17 mouse cellular contexts compared by ENCODE assay signal in genomic region chr5:134548306-134548705, GRCm38 (mm10). TPM values are rescaled to one million over a fixed set of nuclear protein-coding genes. Genes with fewer than 3 reads are reported as not detected.
A peak's percentile ranks its signal among the peaks of the same experiment; 100 is the strongest.
DNase-seq lines count a peak whose midpoint lies in the region; ATAC-seq lines count a peak whose summit lies in the region.
"Had no signal": no experiment of that assay in that cellular context is flagged by ENCODE, and none has a peak within 500 bp of the region (broad histone marks: within the 10 kb centered on the region; RNA-seq: fewer than 3 reads in every experiment).

No protein-coding gene starts in this region.

- H3K27ac ChIP-seq in kidney, embryonic 14.5 days (ENCODE audit: low read depth, low read length): no peak overlapping the region
- no peak overlapping the region for H3K27ac ChIP-seq in hindbrain, embryonic 14.5 days
- H3K27ac ChIP-seq in midbrain, embryonic 15.5 days: no peak overlapping the region
- H3K27ac ChIP-seq: forebrain, embryonic 10.5 days; heart, embryonic 15.5 days had no signal

- no peak overlapping the region for H3K4me2 ChIP-seq in kidney, embryonic 14.5 days (replicated peaks; ENCODE audit: low read depth, low read length)
- peak overlapping the region; percentile 88; the same call in 1 of the 2 replicates for H3K4me2 ChIP-seq in hindbrain, embryonic 14.5 days (replicated peaks)
- peak overlapping the region; percentile 23 for H3K4me2 ChIP-seq in midbrain, embryonic 15.5 days
- H3K4me2 ChIP-seq: heart, embryonic 15.5 days had no signal

- H3K9ac ChIP-seq in kidney, embryonic 14.5 days (ENCODE audit: low read depth, low read length): no peak overlapping the region
- no peak overlapping the region for H3K9ac ChIP-seq in hindbrain, embryonic 14.5 days
- no peak overlapping the region for H3K9ac ChIP-seq in midbrain, embryonic 15.5 days
- H3K9ac ChIP-seq: heart, embryonic 15.5 days had no signal

- 57% methylated on average over 5 of the region's 5 CpGs for WGBS in kidney, embryonic 14.5 days
- 51% methylated on average over 5 of the region's 5 CpGs for WGBS in hindbrain, embryonic 14.5 days
- WGBS in midbrain, embryonic 15.5 days: 50% methylated on average over 5 of the region's 5 CpGs

- no peaks in the 10 kb centered on the region for H3K27me3 ChIP-seq in kidney, embryonic 14.5 days (ENCODE audit: control insufficient read depth, insufficient read depth, low read length)
- no peaks in the 10 kb centered on the region for H3K27me3 ChIP-seq in hindbrain, embryonic 14.5 days (ENCODE audit: control insufficient read depth, insufficient read depth, low read length)
- no peaks in the 10 kb centered on the region for H3K27me3 ChIP-seq in midbrain, embryonic 15.5 days (replicated peaks)
- H3K27me3 ChIP-seq: heart, embryonic 15.5 days had no signal

- H3K4me1 ChIP-seq in kidney, embryonic 14.5 days (ENCODE audit: control insufficient read depth, insufficient read depth, low read length): peaks cover 18% of the 10 kb centered on the region
- H3K4me1 ChIP-seq in hindbrain, embryonic 14.5 days (replicated peaks; ENCODE audit: control insufficient read depth, insufficient read depth, low read length): peaks cover 57% of the 10 kb centered on the region
- H3K4me1 ChIP-seq in midbrain, embryonic 15.5 days: peaks cover 61% of the 10 kb centered on the region

- peak; percentile 36 for DNase-seq in kidney, adult 18-20 months
- DNase-seq in hindbrain, embryonic 14.5 days (ENCODE audit: low spot score): no peak
- peak; percentile 80 for DNase-seq in kidney, adult 9 months
- DNase-seq in heart, postnatal 36 days: no peak
- no peak for DNase-seq in right cerebral cortex, postnatal 36 days (ENCODE audit: low spot score in 2 of 2)
- no peak for DNase-seq in cerebellum, adult 9-10 months
- DNase-seq: cerebellum, postnatal 10 days; gastrocnemius, postnatal 36 days; left cerebral cortex, postnatal 4 days; thymus, postnatal 25 days had no signal

- no peaks in the 10 kb centered on the region for H3K36me3 ChIP-seq in kidney, embryonic 14.5 days (ENCODE audit: control insufficient read depth, insufficient read depth, low read length)
- H3K36me3 ChIP-seq in hindbrain, embryonic 14.5 days (replicated peaks; ENCODE audit: control insufficient read depth, insufficient read depth): peaks cover 10% of the 10 kb centered on the region; the same call in 1 of the 2 replicates
- H3K36me3 ChIP-seq in midbrain, embryonic 15.5 days (replicated peaks): no peaks in the 10 kb centered on the region
- H3K36me3 ChIP-seq: heart, embryonic 15.5 days had no signal

- H3K9me3 ChIP-seq in kidney, embryonic 14.5 days (ENCODE audit: control insufficient read depth, low read length): no peaks in the 10 kb centered on the region
- H3K9me3 ChIP-seq in hindbrain, embryonic 14.5 days (ENCODE audit: control insufficient read depth, low read length): no peaks in the 10 kb centered on the region
- no peaks in the 10 kb centered on the region for H3K9me3 ChIP-seq in midbrain, embryonic 15.5 days
- H3K9me3 ChIP-seq: forebrain, embryonic 10.5 days; heart, embryonic 15.5 days had no signal

- intact Hi-C loops in heart, postnatal 36 days (cut with DNase I): no loop called here

- no peak overlapping the region for H3K4me3 ChIP-seq in kidney, embryonic 14.5 days (ENCODE audit: low read length)
- H3K4me3 ChIP-seq in hindbrain, embryonic 14.5 days (replicated peaks; ENCODE audit: low read length): no peak overlapping the region
- no peak overlapping the region for H3K4me3 ChIP-seq in midbrain, embryonic 15.5 days
- H3K4me3 ChIP-seq: forebrain, embryonic 10.5 days; heart, embryonic 15.5 days had no signal

- no peak for ATAC-seq in kidney, embryonic 14.5 days (ENCODE audit: low FRiP score, low TSS enrichment)
- no peak for ATAC-seq in hindbrain, embryonic 14.5 days (ENCODE audit: low FRiP score)
- ATAC-seq in midbrain, embryonic 15.5 days (replicated peaks): no peak

RNA-seq across cellular contexts. Expression of gene Clip2, which starts 3.9 kb away (rescaled TPM):
- polyA plus RNA-seq in kidney, embryonic 14.5 days (2014; fragmentation: Nextera tagmentation; extraction: Ambion mirVana): 3.7 and 4.4 TPM in 2 replicates
- polyA plus RNA-seq in hindbrain, embryonic 14.5 days (2014; fragmentation: Nextera tagmentation; extraction: Ambion mirVana): 16.3 and 16.8 TPM in 2 replicates
- 16.1 and 16.9 TPM in 2 replicates for polyA plus RNA-seq in midbrain, embryonic 15.5 days (2015; fragmentation: Nextera tagmentation; extraction: Ambion mirVana)
- total RNA-seq in heart, postnatal 36 days (2021): 1 to 10 TPM; 6.4 to 7.5 TPM

RNA-seq across cellular contexts. Expression of gene Syna, which starts 11.7 kb away (rescaled TPM):
- polyA plus RNA-seq in kidney, embryonic 14.5 days (2014; fragmentation: Nextera tagmentation; extraction: Ambion mirVana): 0.14 TPM in 1 of 2 replicates, not detected in the other
- 0.25 and 0.39 TPM in 2 replicates for polyA plus RNA-seq in hindbrain, embryonic 14.5 days (2014; fragmentation: Nextera tagmentation; extraction: Ambion mirVana)
- polyA plus RNA-seq in midbrain, embryonic 15.5 days (2015; fragmentation: Nextera tagmentation; extraction: Ambion mirVana): 0.64 and 0.98 TPM in 2 replicates
- not detected for total RNA-seq in heart, postnatal 36 days (2021)
- total RNA-seq: gastrocnemius, postnatal 36 days; left cerebral cortex, postnatal 4 days; MEL had no signal
- polyA plus RNA-seq: embryonic facial prominence, embryonic 11.5 days; forebrain, embryonic 10.5 days; stomach, embryonic 14.5 days had no signal

RNA-seq across cellular contexts. Expression of gene Rfc2, which starts 32.9 kb away (rescaled TPM):
- polyA plus RNA-seq in kidney, embryonic 14.5 days (2014; fragmentation: Nextera tagmentation; extraction: Ambion mirVana): 309 and 333 TPM in 2 replicates
- 174 and 178 TPM in 2 replicates for polyA plus RNA-seq in hindbrain, embryonic 14.5 days (2014; fragmentation: Nextera tagmentation; extraction: Ambion mirVana)
- polyA plus RNA-seq in midbrain, embryonic 15.5 days (2015; fragmentation: Nextera tagmentation; extraction: Ambion mirVana): 191 and 194 TPM in 2 replicates
- total RNA-seq in heart, postnatal 36 days (2021): 10 to 100 TPM; 23.4 to 23.9 TPM

Comparison
In these comparisons a context has a peak if more than half of its experiments do, and no peak if none do; other contexts are left out.
1. DNase-seq: peak in kidney, adult 18-20 months (single experiment) and kidney, adult 9 months (single experiment); none in hindbrain, embryonic 14.5 days (single experiment), heart, postnatal 36 days (0 of 2), right cerebral cortex, postnatal 36 days (0 of 2) and cerebellum, adult 9-10 months (single experiment).